Mouse (Mus musculus) heart, adult 9 months (tissue): ENCODE results near the gene Cul3.
A peak's percentile ranks its signal among the peaks of the same experiment; 100 is the strongest.

Experiments
- DNase-seq, 2 experiments: peaks; one replicate each; pipeline ENCODE4 v3.0.0; 2022; ENCODE audit warnings: low spot score in 2 of 2

The Cul3 gene

GRCm38 (mm10) chr1:80293307-80293706, 47.0 kb downstream of the Cul3 start:
- DNase-seq = no peak

- no peak for DNase-seq
Measured at GRCm38 (mm10) chr1:80278731-80279130, 61.5 kb downstream of the Cul3 start.

DNA sequence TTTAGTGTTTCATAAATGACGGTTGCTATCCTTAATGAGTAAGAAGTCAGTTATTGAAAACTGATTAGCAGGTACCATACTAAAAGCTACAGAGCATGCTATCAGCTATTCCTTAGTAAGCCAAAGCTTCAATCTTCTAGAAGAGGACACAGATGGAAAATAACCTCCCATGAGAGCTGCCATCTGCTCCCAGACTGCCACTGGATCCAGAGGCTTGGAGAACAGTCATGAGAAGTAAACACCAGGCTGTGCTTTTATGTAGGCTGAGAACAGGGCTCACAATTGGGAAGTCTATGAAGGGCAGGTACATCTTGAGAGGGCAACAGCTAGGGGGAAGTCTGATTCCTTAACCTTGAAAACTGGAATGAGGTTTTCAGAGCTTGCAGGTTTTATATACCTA, 79.8 kb downstream of the Cul3 start:
- DNase-seq = no peak

DNA sequence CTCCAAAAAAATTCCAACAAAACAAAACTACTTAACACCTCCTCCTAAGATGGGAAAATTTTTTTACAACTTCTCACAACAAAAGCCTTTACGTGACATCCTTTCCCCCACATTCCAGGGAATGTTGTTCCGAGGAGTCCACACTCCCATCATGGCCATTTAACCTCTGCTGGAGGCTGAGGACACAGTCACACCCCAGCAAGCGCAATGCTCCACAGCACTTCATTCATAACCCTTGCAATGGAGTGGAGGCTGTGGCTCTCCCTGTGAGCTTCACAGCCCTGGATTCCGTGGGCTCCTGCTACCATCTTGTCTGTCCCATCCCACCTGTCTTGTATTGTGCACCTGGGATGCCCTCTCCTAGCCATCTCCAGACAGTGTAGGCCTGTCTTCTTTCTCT, 81.6 kb downstream of the Cul3 start:
- DNase-seq = no peak

- DNase-seq = no peak
Measured at GRCm38 (mm10) chr1:80253309-80253708, 87.0 kb downstream of the Cul3 start.

- no peak for DNase-seq
Measured at GRCm38 (mm10) chr1:80250247-80250646, 90.0 kb downstream of the Cul3 start.

DNA sequence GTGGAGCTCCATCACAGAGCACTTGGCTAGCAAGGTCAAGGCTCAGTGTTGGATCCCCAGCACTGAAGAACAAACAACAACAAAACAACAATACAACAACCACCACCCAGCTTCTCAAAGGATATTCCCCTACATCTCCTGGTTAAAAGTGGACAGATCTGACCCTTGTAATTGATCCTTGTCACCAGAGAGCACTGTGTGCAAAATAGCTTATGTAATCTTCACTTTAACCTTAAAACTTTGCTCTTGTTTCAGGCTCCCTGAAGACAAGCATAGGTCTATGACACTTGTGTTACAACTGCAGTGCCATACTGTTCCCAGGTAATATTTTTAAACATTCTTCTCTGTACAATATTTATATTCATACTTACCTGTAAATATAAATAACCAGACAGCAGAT, 93.1 kb downstream of the Cul3 start:
- DNase-seq = no peak

- no peak for DNase-seq
Measured at GRCm38 (mm10) chr1:80244123-80244522, 96.2 kb downstream of the Cul3 start.

DNA sequence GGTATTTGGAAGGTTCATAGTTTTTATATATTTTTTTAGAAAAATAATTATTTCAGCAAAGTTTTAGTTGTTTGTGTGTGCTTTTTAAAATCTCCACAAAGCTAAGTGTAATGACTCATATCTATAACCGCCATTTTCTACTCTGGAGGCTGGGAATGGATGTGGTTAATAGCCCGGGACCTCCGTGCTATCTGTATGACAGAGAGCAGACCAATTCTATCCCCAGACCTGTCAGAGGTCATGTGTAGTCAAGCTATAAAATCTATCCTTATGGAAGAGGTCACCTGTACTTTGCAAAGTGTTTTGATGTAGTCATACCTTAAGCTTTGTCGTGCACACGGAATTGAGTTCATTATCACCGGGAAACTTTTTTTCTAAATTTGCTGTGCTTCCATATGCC, 98.7 kb downstream of the Cul3 start:
- no peak for DNase-seq

- DNase-seq = peak in 1 of 2 experiments; percentile 7
Measured at GRCm38 (mm10) chr1:80240017-80240660, 100.1 kb downstream of the Cul3 start.

- DNase-seq = no peak
Measured at GRCm38 (mm10) chr1:80239481-80239880, 100.8 kb downstream of the Cul3 start.

DNA sequence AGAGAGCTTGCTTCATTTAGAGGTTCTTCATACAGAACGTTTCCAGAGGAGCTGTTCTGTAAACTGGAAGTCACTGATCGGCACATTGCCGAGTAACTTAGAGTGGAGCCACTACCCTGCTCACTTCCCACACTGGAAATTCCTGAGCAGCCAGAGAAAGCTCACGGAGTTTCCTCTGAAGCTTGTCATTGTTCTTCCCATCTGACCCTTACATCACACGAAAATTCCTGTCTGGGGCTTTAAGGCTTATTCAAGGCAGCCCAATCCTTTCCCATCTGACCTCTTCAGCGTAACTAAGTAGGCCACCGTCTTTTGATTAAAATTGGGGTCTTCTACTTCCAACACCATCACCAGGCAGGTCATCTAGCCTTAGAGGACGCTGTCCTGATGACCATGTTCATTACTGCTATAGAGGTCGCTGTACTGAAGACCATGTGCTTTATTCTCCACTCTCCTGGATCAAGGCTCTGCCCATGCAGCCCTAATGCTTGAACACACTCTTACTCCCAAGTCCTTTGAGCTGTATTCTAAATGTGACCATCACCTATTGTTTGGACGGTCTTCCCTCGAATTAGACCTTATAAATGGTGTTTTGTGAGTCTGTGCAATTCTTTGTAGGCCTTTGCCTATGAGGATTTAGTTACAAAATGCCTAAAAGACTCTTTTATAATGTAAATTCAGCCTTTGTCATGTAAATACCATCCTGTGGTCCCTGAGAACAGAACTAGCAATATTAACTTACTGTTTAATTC, 103.2 kb downstream of the Cul3 start:
- no peak for DNase-seq

DNA sequence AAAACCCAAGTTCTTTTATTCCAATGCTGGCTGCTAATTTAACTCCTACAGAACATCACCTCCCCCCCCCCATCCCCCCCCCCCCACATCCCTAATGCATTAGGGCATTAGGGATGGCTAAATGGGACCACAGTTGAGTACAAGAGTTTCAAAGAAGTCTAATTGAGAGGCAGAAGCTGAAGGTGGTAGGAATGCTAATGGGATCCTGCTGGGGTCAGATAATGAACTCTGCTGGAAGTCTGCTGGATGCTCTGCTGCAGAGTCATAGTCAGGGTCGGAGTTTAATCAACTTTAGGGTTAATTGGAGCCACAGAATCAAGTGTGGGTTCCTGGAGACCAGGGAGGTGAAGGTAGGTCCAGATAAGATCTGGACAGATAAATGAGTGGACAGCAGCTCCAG, 104.2 kb downstream of the Cul3 start:
- DNase-seq = no peak

DNA sequence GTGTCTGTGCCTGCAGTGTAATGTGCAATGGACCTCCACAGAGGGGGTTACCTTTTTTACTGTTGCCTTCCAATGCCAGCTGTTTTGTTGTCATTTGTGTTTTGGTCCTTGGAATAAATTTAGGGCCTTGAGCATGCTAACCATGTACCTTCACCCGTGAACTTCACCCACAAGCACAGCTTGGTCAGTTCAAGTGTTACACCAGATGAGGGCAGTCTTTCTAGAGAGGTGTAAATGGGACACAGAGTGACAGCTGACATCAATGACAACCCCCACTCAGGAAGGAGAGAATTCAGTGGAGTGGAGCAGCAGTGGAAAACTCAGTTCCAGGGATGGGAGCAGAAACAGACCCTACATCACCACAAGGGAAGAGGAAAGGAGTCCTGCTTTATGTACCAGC, 109.7 kb downstream of the Cul3 start:
- DNase-seq = no peak

DNA sequence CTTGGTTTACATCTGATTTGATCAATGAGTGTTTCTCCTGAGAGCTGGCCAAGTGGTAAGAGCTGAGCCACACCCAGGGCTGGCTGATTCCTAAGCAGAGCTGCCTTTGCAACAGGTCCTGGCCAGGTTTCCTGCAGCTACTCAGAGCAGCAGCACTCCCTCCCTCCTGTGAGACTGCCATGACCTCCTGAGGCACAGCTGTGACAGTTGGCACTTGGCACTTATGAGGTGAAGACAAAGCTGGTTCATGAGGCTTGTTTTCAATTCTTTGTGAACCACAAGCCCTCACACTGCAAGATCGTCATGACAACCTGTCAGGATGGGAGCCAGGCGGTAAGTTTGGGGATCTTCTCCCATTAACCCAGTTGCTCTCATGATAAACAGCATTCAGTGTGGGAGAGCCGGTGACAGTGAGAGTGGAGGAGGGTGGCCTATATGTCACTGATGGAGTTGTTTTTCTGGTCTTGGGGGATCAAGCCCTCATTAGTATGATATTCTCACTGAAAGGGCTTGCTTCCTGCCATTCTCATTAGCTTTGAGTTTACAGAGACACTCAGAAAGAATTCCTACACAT, 115.4 kb downstream of the Cul3 start:
- DNase-seq = peak in 1 of 2 experiments; percentile 10

GRCm38 (mm10) chr1:80221151-80221550, 119.1 kb downstream of the Cul3 start:
- DNase-seq = peak in 1 of 2 experiments; percentile 45

- peak; percentile 77 to 90 for DNase-seq
Measured at GRCm38 (mm10) chr1:80218268-80218667, 122.0 kb downstream of the Cul3 start, which contains the start of gene Fam124b. Gene Fam124b (minus strand): TSS chr1:80218473.
